Mouse (Mus musculus) embryonic facial prominence, embryonic 13.5 days (tissue): Measurements from ENCODE around the gene 1700016K19Rik. TPM values are rescaled to one million over a fixed set of nuclear protein-coding genes. Genes with fewer than 3 reads are reported as not detected.

Source experiments
- ATAC-seq: fragments of 200-750 bp; cut with Nextera tagmentation; 2 replicates; pipeline ENCODE4 v1.8.0; 2017; ENCODE audit warnings: low read depth; ENCODE audit not compliant: insufficient number of reproducible peaks, insufficient read depth, low FRiP score, low TSS enrichment
- H3K27ac ChIP-seq: fragments of 300-500 bp; sonication (generic); 2 replicates; pipeline ENCODE4 v1.5.1; 2015; ENCODE audit warnings: moderate library complexity, mild to moderate bottlenecking, inconsistent platforms
- H3K27me3 ChIP-seq: fragments of 300-500 bp; sonication (generic); 2 replicates; pipeline ENCODE4 v1.6.1; 2015; ENCODE audit warnings: mild to moderate bottlenecking, inconsistent platforms
- H3K36me3 ChIP-seq: fragments of 300-500 bp; sonication (generic); 2 replicates; pipeline ENCODE4 v1.6.1; 2015; ENCODE audit warnings: mild to moderate bottlenecking, inconsistent platforms
- H3K4me1 ChIP-seq: fragments of 300-500 bp; sonication (generic); 2 replicates; pipeline ENCODE4 v1.6.1; 2015; ENCODE audit warnings: inconsistent platforms
- H3K4me2 ChIP-seq: fragments of 300-500 bp; sonication (generic); 2 replicates; pipeline ENCODE4 v1.6.1; 2015; ENCODE audit warnings: moderate library complexity, mild to moderate bottlenecking, inconsistent platforms
- H3K4me3 ChIP-seq: fragments of 300-500 bp; sonication (generic); 2 replicates; pipeline ENCODE4 v1.5.1; 2015; ENCODE audit warnings: mild to moderate bottlenecking, inconsistent platforms
- H3K9ac ChIP-seq: fragments of 300-500 bp; sonication (generic); 2 replicates; pipeline ENCODE4 v1.6.1; 2015; ENCODE audit warnings: mild to moderate bottlenecking, inconsistent platforms
- H3K9me3 ChIP-seq: fragments of 300-500 bp; sonication (generic); 2 replicates; pipeline ENCODE4 v1.6.1; 2016; ENCODE audit warnings: inconsistent platforms
- WGBS: fragments of 180-500 bp; shearing (Covaris S2); methylation state at CpG from one replicate; pipeline ENCODE4 v1.1.7; 2015; ENCODE audit warnings: mixed read lengths; 5-methylcytosine and 5-hydroxymethylcytosine counted together
- polyA plus RNA-seq: library from polyadenylated mRNA; unstranded; fragments of >200 nt; fragmentation: Nextera tagmentation; extraction: Ambion mirVana; gene quantifications from 2 replicates; pipeline ENCODE4 v1.2.1, GENCODE M21; 2015

The 1700016K19Rik gene
- polyA plus RNA-seq, 1 experiment from 2014 or later = 0.76 TPM

- Histone ChIP-seq H3K4me1 (peaks cover 26% of the 10 kb centered on the region), H3K4me3 (peak overlapping the region; percentile 68), H3K4me2 (peak overlapping the region; percentile 95), H3K27ac (peak overlapping the region; percentile 72), H3K9me3 (no peaks in the 10 kb centered on the region), H3K9ac (peak overlapping the region; percentile 78), H3K36me3 (no peaks in the 10 kb centered on the region), H3K27me3 (peaks cover 31% of the 10 kb centered on the region)
- WGBS = 1% methylated on average over 90 of the region's 90 CpGs
- peak; percentile 48 for ATAC-seq
Observed at GRCm38 (mm10) chr11:75966401-75967372, 33.0 kb upstream of the 1700016K19Rik start.

DNA sequence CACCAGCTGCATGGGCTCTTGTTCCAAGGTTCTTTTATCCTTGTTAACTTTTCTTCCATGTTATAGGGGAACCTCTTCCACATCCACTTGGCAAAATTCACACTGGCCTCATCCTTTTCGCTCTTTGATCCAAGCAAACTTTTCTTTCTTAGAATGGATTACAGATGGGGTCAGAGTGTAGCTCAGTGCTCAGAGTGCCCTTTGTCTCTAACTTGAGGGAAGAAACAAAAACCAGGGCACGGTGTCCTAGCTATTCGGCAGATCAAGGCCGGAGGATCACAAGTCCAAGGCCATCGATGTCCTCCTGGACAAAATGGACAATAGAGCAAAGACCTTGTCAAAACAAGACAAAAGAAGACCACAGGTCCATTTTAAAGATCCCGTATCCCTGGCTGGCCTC, 31.0 kb upstream of the 1700016K19Rik start:
- Histone ChIP-seq H3K9me3 (no peaks in the 10 kb centered on the region), H3K27me3 (peaks cover 31% of the 10 kb centered on the region), H3K27ac (no peak overlapping the region), H3K4me1 (peaks cover 27% of the 10 kb centered on the region), H3K9ac (no peak overlapping the region), H3K36me3 (no peaks in the 10 kb centered on the region), H3K4me2 (no peak overlapping the region), H3K4me3 (no peak overlapping the region)
- WGBS = 89% methylated on average over 6 of the region's 6 CpGs
- ATAC-seq = no peak

DNA sequence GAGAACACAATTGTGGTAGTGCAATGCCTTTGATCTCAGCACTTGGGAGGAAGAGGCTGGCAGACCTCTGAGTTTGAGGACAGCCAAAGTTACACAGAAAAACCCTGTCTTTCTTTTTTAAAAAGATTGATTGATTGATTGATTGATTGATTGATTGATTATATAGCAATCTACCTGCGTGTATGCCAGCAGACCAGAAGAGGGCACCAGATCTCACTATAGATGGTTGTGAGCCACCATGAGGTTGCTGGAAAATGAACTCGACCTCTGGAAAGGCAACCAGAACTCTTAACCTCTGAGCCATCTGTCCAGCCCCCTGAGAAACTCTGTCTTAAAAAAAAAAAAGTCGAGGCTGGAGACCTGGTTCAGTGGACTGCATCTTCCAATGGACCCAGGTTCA, 29.1 kb upstream of the 1700016K19Rik start:
- peaks cover 19% of the 10 kb centered on the region for H3K27me3 ChIP-seq
- no peak for ATAC-seq
- 20% methylated on average over 3 of the region's 3 CpGs for WGBS
- H3K4me2 ChIP-seq = no peak overlapping the region
- no peak overlapping the region for H3K27ac ChIP-seq
- no peak overlapping the region for H3K9ac ChIP-seq
- H3K36me3 ChIP-seq = no peaks in the 10 kb centered on the region
- no peaks in the 10 kb centered on the region for H3K9me3 ChIP-seq
- no peak overlapping the region for H3K4me3 ChIP-seq
- peaks cover 12% of the 10 kb centered on the region for H3K4me1 ChIP-seq

GRCm38 (mm10) chr11:75972188-75972587, 27.5 kb upstream of the 1700016K19Rik start:
- Histone ChIP-seq H3K4me1 (0 out of 2 replicates have a peak, but pooled peaks cover 5% of the 10 kb centered on the region), H3K4me2 (no peak overlapping the region), H3K4me3 (no peak overlapping the region), H3K27ac (no peak overlapping the region), H3K36me3 (no peaks in the 10 kb centered on the region), H3K9ac (no peak overlapping the region), H3K27me3 (peaks cover 12% of the 10 kb centered on the region; the same call in 1 of the 2 replicates), H3K9me3 (no peaks in the 10 kb centered on the region)
- no peak for ATAC-seq
- 84% methylated on average over 3 of the region's 3 CpGs for WGBS

DNA sequence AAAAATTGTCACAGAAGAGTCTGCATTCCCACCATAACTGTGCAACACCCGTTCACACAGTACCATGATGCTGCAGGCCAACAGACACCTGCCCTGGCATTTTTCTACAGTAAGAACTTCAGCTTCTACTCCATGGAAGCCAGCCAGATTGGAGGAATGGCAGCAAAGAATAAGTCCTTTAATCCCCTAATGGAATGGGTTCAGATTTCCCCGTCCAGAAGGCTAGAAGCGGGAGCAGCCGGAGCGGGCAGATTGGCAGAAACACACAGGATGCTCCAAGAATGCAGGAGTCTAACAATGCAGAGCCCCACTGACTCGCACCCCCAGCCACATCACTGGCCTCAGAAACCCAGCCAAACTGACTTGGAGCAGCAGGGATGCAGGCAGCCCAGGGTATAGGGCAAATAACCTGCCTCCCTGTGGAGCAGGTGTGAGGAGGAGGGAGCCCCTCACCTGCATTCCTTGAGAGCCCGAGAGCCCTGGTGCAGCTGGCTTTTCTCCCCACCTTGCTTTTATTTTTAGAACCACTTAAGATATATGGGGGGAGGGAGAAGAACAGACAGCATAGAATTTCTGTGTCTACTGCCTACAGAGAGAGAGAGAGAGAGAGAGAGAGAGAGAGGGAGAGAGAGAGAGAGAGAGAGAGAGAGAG, 26.7 kb upstream of the 1700016K19Rik start:
- no peak overlapping the region for H3K9ac ChIP-seq
- H3K4me1 ChIP-seq = 0 out of 2 replicates have a peak, but pooled peaks cover 5% of the 10 kb centered on the region
- no peak overlapping the region for H3K4me2 ChIP-seq
- H3K4me3 ChIP-seq = no peak overlapping the region
- no peaks in the 10 kb centered on the region for H3K9me3 ChIP-seq
- H3K36me3 ChIP-seq = no peaks in the 10 kb centered on the region
- 10% methylated on average over 7 of the region's 7 CpGs for WGBS
- no peak for ATAC-seq
- peaks cover 7% of the 10 kb centered on the region; the same call in 1 of the 2 replicates for H3K27me3 ChIP-seq
- H3K27ac ChIP-seq = no peak overlapping the region

DNA sequence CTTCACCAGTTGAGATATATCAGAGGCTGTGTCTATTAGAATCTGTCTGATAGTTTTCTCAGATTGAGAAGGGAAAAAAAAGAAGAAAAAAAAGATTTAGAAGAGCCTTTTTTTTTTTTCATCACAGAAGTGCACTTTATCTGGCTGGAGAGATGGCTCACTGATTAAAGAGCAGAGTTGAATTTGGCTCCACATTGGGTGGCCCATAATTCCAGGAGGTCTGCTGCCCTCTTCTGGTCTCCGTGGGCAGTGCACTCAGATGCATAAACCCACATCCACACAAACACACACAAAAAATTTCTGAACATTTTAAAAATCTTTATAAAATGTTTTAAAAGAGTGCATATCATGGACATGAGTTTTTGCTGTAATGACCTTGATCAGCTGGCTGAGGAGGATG, 25.7 kb upstream of the 1700016K19Rik start:
- WGBS = 74% methylated on average over 1 of the region's 1 CpGs
- Histone ChIP-seq H3K9me3 (no peaks in the 10 kb centered on the region), H3K4me1 (peaks cover 5% of the 10 kb centered on the region; the same call in 1 of the 2 replicates), H3K9ac (no peak overlapping the region), H3K36me3 (no peaks in the 10 kb centered on the region), H3K4me2 (no peak overlapping the region), H3K27ac (no peak overlapping the region), H3K4me3 (no peak overlapping the region), H3K27me3 (0 out of 2 replicates have a peak, but pooled peaks cover 3% of the 10 kb centered on the region)
- no peak for ATAC-seq

- H3K9ac ChIP-seq = no peak overlapping the region
- H3K36me3 ChIP-seq = no peaks in the 10 kb centered on the region
- WGBS = 64% methylated on average over 8 of the region's 8 CpGs
- H3K4me3 ChIP-seq = no peak overlapping the region
- H3K4me2 ChIP-seq = no peak overlapping the region
- no peaks in the 10 kb centered on the region for H3K9me3 ChIP-seq
- H3K27ac ChIP-seq = no peak overlapping the region
- H3K27me3 ChIP-seq = no peaks in the 10 kb centered on the region
- peaks cover 5% of the 10 kb centered on the region; the same call in 1 of the 2 replicates for H3K4me1 ChIP-seq
- ATAC-seq = no peak
Observed at GRCm38 (mm10) chr11:75976748-75977147, 23.0 kb upstream of the 1700016K19Rik start.

DNA sequence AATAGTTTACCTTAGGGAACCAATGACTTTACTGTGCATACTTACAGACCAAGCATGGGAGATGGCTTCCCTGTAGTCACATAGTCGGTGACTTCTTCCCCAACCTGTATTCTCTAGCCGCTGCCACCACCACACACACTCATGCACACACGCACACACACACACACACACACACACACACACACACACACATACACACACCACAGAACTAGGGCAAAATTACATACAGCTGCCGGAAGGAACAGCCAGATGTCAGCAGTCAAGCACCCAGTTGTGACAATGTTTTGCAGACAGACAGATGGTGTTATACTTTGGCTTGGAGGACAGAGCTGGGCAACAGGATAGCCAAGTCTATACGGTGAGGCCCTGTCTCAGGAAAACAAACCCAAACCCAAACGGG, 21.7 kb upstream of the 1700016K19Rik start:
- Histone ChIP-seq H3K4me2 (no peak overlapping the region), H3K36me3 (no peaks in the 10 kb centered on the region), H3K9me3 (no peaks in the 10 kb centered on the region), H3K27ac (no peak overlapping the region), H3K9ac (no peak overlapping the region), H3K4me1 (peaks cover 2% of the 10 kb centered on the region; the same call in 1 of the 2 replicates), H3K4me3 (no peak overlapping the region), H3K27me3 (no peaks in the 10 kb centered on the region)
- WGBS = 70% methylated on average over 6 of the region's 6 CpGs
- ATAC-seq = no peak

DNA sequence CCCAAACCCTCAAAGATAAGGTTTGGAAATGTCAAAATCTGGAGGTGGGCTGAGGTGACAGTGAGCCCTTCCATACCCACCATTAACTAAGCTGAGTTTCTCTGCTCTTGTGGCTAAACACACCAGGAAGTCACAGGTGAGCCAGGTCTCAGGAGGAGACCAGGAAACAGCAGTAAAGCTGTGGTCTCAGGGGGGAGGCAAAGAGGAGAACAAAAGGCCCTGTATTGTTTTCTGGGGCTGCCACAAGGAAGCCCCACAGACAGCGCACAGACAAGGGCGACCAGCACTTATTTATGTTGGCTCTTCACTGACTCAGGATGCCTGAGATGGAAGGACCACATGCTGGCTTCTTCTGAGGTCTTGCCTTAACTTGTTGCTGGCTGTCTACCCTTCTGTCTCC, 19.3 kb upstream of the 1700016K19Rik start:
- H3K4me1 ChIP-seq = no peaks in the 10 kb centered on the region; the same call in 1 of the 2 replicates
- H3K9me3 ChIP-seq = no peaks in the 10 kb centered on the region
- no peak overlapping the region for H3K4me3 ChIP-seq
- no peak for ATAC-seq
- 40% methylated on average over 2 of the region's 2 CpGs for WGBS
- H3K27ac ChIP-seq = no peak overlapping the region
- H3K9ac ChIP-seq = no peak overlapping the region
- H3K27me3 ChIP-seq = no peaks in the 10 kb centered on the region
- no peak overlapping the region for H3K4me2 ChIP-seq
- H3K36me3 ChIP-seq = no peaks in the 10 kb centered on the region

DNA sequence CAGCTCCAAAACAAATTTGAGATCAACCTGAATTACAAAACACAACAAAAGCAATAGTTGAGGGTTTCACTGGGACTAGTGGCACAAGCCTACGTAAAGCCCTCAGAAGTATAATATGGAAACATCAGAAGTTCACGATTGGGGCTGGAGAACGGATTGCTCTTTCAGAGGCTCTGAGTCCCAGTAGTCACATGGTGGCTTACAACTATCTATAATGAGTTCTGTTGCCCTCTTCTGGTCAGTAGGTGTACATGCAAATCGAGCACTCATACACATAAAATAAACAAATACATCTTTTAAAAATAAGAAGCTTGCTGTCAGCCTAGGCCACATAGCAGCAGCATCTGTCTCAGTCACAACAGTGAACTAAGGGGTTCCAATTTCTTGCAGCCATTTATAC, 16.5 kb upstream of the 1700016K19Rik start:
- no peak for ATAC-seq
- Histone ChIP-seq H3K4me2 (no peak overlapping the region), H3K4me3 (no peak overlapping the region), H3K9me3 (no peaks in the 10 kb centered on the region), H3K27ac (no peak overlapping the region), H3K4me1 (peaks cover 3% of the 10 kb centered on the region; the same call in 1 of the 2 replicates), H3K9ac (no peak overlapping the region), H3K27me3 (no peaks in the 10 kb centered on the region), H3K36me3 (no peaks in the 10 kb centered on the region)
- 71% methylated on average over 4 of the region's 4 CpGs for WGBS

DNA sequence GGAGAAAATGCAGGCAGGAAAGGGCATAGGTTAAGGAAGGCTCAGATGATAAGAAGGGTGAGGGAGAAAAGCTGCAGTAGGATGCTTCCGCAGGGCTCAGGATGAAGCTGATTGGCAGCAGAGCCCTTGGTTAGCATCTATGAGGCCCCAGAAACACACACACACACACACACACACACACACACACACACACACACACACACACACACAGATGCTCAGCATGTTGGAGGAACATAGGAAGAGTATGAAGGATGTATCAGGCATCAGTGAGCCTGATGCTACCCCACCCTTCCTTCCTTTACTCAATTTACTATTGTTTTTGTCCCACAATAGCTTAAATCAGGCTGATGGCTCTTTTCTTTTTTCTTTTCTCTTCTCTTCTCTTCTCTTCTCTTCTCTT, 15.1 kb upstream of the 1700016K19Rik start:
- Histone ChIP-seq H3K4me3 (no peak overlapping the region), H3K9me3 (no peaks in the 10 kb centered on the region), H3K4me2 (no peak overlapping the region), H3K4me1 (0 out of 2 replicates have a peak, but pooled peaks cover 3% of the 10 kb centered on the region), H3K27ac (no peak overlapping the region), H3K36me3 (no peaks in the 10 kb centered on the region), H3K27me3 (no peaks in the 10 kb centered on the region), H3K9ac (no peak overlapping the region)
- no peak for ATAC-seq
- 100% methylated on average over 1 of the region's 1 CpGs for WGBS
